Mouse (Mus musculus) kidney, postnatal 14 days (tissue): Measurements from ENCODE around the gene Stkld1.

ENCODE experiments used
- DNase-seq: peaks from one replicate; pipeline ENCODE4 v3.0.0; 2022; ENCODE audit warnings: mixed read lengths

Stkld1 gene

GRCm38 (mm10) chr2:26963923-26964723, 30.3 kb downstream of the Stkld1 start, which contains the start of gene Rexo4:
Gene Rexo4, minus strand, starts transcription at chr2:26964386.
- peak; percentile 94 for DNase-seq

- DNase-seq, result no peak
These were observed 31.0 kb downstream of the Stkld1 start for GRCm38 (mm10) chr2:26964724-26965370.

GRCm38 (mm10) chr2:26967262-26967661, 33.4 kb downstream of the Stkld1 start:
- DNase-seq, result no peak

GRCm38 (mm10) chr2:26973116-26973515, 39.3 kb downstream of the Stkld1 start, which contains the start of gene Adamts13:
Gene Adamts13, plus strand, starts transcription at chr2:26973416.
- no peak for DNase-seq

- DNase-seq, result no peak
These were observed 40.1 kb downstream of the Stkld1 start for GRCm38 (mm10) chr2:26973960-26974359.

GRCm38 (mm10) chr2:26980361-26980760, 46.5 kb downstream of the Stkld1 start:
- no peak for DNase-seq

- no peak for DNase-seq
These were observed 50.3 kb downstream of the Stkld1 start for GRCm38 (mm10) chr2:26984179-26984578.

- DNase-seq, result no peak
These were observed 50.8 kb downstream of the Stkld1 start for GRCm38 (mm10) chr2:26984640-26985039.

GRCm38 (mm10) chr2:26993936-26994335, 60.1 kb downstream of the Stkld1 start:
- no peak for DNase-seq

- no peak for DNase-seq
These were observed 63.7 kb downstream of the Stkld1 start for GRCm38 (mm10) chr2:26997498-26997897.

GRCm38 (mm10) chr2:26997993-26998392, 64.1 kb downstream of the Stkld1 start:
- no peak for DNase-seq
